11 mouse cellular contexts compared by ENCODE assay signal in genomic region chr5:123975668-123976180, GRCm38 (mm10). TPM values are rescaled to one million over a fixed set of nuclear protein-coding genes. Genes with fewer than 3 reads are reported as not detected.
DNase-seq lines count a peak whose midpoint lies in the region; ATAC-seq and TF ChIP-seq lines count a peak whose summit lies in the region.
"Had no signal": no experiment of that assay in that cellular context is flagged by ENCODE, and none has a peak within 500 bp of the region (broad histone marks: within the 10 kb centered on the region; RNA-seq: fewer than 3 reads in every experiment).

No protein-coding gene starts in this region.

- H3K9me3 ChIP-seq in heart, embryonic 16.5 days (replicated peaks; ENCODE audit: control insufficient read depth, low read length), result no peaks in the 10 kb centered on the region
- no peaks in the 10 kb centered on the region for H3K9me3 ChIP-seq in kidney, postnatal 0 days (replicated peaks; ENCODE audit: low read length)
- H3K9me3 ChIP-seq: megakaryocyte, embryonic 14.5 days had no signal

- no peaks in the 10 kb centered on the region for H3K36me3 ChIP-seq in heart, embryonic 16.5 days (ENCODE audit: control insufficient read depth, insufficient read depth)
- no peaks in the 10 kb centered on the region for H3K36me3 ChIP-seq in kidney, postnatal 0 days (ENCODE audit: insufficient read depth, low read length)

- peaks cover 39% of the 10 kb centered on the region for H3K4me1 ChIP-seq in heart, embryonic 16.5 days (ENCODE audit: control insufficient read depth, insufficient read depth, low read length)
- peaks cover 23% of the 10 kb centered on the region; the same call in 1 of the 2 replicates for H3K4me1 ChIP-seq in kidney, postnatal 0 days (replicated peaks; ENCODE audit: insufficient read depth, low read length)
- H3K4me1 ChIP-seq in cerebellum, adult 2 months (ENCODE audit: control insufficient read depth, insufficient read depth, low read length), result peaks cover 17% of the 10 kb centered on the region

- ATAC-seq in heart, embryonic 16.5 days (replicated peaks; ENCODE audit: extremely low read depth, insufficient read depth, low FRiP score), result no peak
- no peak; the same call in 1 of the 2 replicates for ATAC-seq in kidney, postnatal 0 days (replicated peaks; ENCODE audit: low FRiP score, low read depth)
- ATAC-seq: inflammation-experienced regulatory T-cells, adult 6 months had no signal

- H3K27ac ChIP-seq in heart, embryonic 16.5 days (ENCODE audit: low read length), result peak overlapping the region; percentile 40
- H3K27ac ChIP-seq in kidney, postnatal 0 days, result peak overlapping the region; percentile 86
- H3K27ac ChIP-seq in cerebellum, adult 2 months (ENCODE audit: insufficient read depth, low read length), result no peak overlapping the region

- no peak for TF ChIP-seq POLR2A in cerebellum, adult 2 months (IDR thresholded peaks at IDR 0.05; ENCODE audit: borderline replicate concordance, insufficient read depth, low read length)

- H3K4me2 ChIP-seq in heart, embryonic 16.5 days (ENCODE audit: low read depth, low read length), result peak overlapping the region; percentile 93
- peak overlapping the region; percentile 92 for H3K4me2 ChIP-seq in kidney, postnatal 0 days (ENCODE audit: low read length)

- DNase-seq in heart, adult 8-10 months (ENCODE audit: low spot score), result no peak
- DNase-seq in MN1 (ENCODE audit: low spot score), result peak; percentile 72
- peak; percentile 38 for DNase-seq in kidney, postnatal 0 days (ENCODE audit: low spot score)
- DNase-seq in lung, postnatal 25 days (ENCODE audit: low spot score), result peak; percentile 79
- DNase-seq in testis, postnatal 10 days (ENCODE audit: low spot score), result no peak
- DNase-seq in right cerebral cortex, postnatal 36 days (ENCODE audit: low spot score in 2 of 2), result no peak
- DNase-seq in cerebellum, adult 2 months, result no peak
- DNase-seq: retina, postnatal 1 day had no signal

- no peak for TF ChIP-seq CTCF in kidney, postnatal 0 days (IDR thresholded peaks at IDR 0.05; ENCODE audit: low read depth)
- TF ChIP-seq CTCF in cerebellum, adult 2 months (IDR thresholded peaks at IDR 0.05; ENCODE audit: borderline replicate concordance, insufficient read depth, low read depth, low read length), result no peak

- WGBS in heart, embryonic 16.5 days, result 34% methylated on average over 6 of the region's 6 CpGs
- 53% methylated on average over 6 of the region's 6 CpGs for WGBS in kidney, postnatal 0 days
- WGBS in cerebellum, adult 2 months, result 53% methylated on average over 6 of the region's 6 CpGs

- no peak overlapping the region for H3K4me3 ChIP-seq in heart, embryonic 16.5 days (ENCODE audit: low read length)
- H3K4me3 ChIP-seq in kidney, postnatal 0 days (replicated peaks; ENCODE audit: low read depth, low read length), result no peak overlapping the region
- H3K4me3 ChIP-seq in cerebellum, adult 2 months (replicated peaks; ENCODE audit: insufficient read depth, low read depth, low read length), result no peak overlapping the region
- H3K4me3 ChIP-seq: megakaryocyte, embryonic 14.5 days had no signal

- peaks cover 12% of the 10 kb centered on the region for H3K27me3 ChIP-seq in heart, embryonic 16.5 days (ENCODE audit: control insufficient read depth, insufficient read depth, low read length)
- no peaks in the 10 kb centered on the region for H3K27me3 ChIP-seq in kidney, postnatal 0 days (ENCODE audit: insufficient read depth, low read length)
- H3K27me3 ChIP-seq in cerebellum, adult 2 months (ENCODE audit: control insufficient read depth, insufficient read depth, low read length), result no peaks in the 10 kb centered on the region

- H3K9ac ChIP-seq in heart, embryonic 16.5 days (ENCODE audit: low read length), result peak overlapping the region; percentile 49; the same call in 1 of the 2 replicates
- 0 out of 2 replicates have a peak overlapping the region, but pooled peaks have one; percentile 15 for H3K9ac ChIP-seq in kidney, postnatal 0 days (ENCODE audit: low read depth, low read length)

RNA-seq across cellular contexts. Expression of gene Hip1r, which starts 2.3 kb away (rescaled TPM):
- 11.2 and 11.7 TPM in 2 replicates for polyA plus RNA-seq in heart, embryonic 16.5 days (2015; fragmentation: Nextera tagmentation; extraction: Ambion mirVana)
- total RNA-seq in heart, adult 8-10 months (2022), result 10 to 100 TPM; 11.5 to 15.5 (median 13.7) TPM
- polyA plus RNA-seq in kidney, postnatal 0 days (2015; fragmentation: Nextera tagmentation; extraction: Ambion mirVana), result 24.8 and 28.4 TPM in 2 replicates
- polyA plus RNA-seq in cerebellum, adult 2 months (2012; rRNA removed), result 41.8 and 42.4 TPM in 2 replicates

RNA-seq across cellular contexts. Expression of gene Ccdc62, which starts 45.2 kb away (rescaled TPM):
- polyA plus RNA-seq in heart, embryonic 16.5 days (2015; fragmentation: Nextera tagmentation; extraction: Ambion mirVana), result 4.4 and 6.3 TPM in 2 replicates
- 1 to 10 TPM in 3 of 4 experiments, under 1 TPM in 1; 0.60 to 3.8 (median 2.0) TPM for total RNA-seq in heart, adult 8-10 months (2022)
- 6.4 and 7.1 TPM in 2 replicates for polyA plus RNA-seq in kidney, postnatal 0 days (2015; fragmentation: Nextera tagmentation; extraction: Ambion mirVana)
- 4.6 and 5.8 TPM in 2 replicates for polyA plus RNA-seq in cerebellum, adult 2 months (2012; rRNA removed)

RNA-seq across cellular contexts. Expression of gene Gm43518, which starts 48.5 kb away (rescaled TPM):
- polyA plus RNA-seq in heart, embryonic 16.5 days (2015; fragmentation: Nextera tagmentation; extraction: Ambion mirVana), result 1.8 and 2.9 TPM in 2 replicates
- total RNA-seq in heart, adult 8-10 months (2022), result under 1 TPM in 1 of 4 experiments, not detected in 3; 0.92 TPM
- 1.0 and 1.6 TPM in 2 replicates for polyA plus RNA-seq in kidney, postnatal 0 days (2015; fragmentation: Nextera tagmentation; extraction: Ambion mirVana)
- 0.67 and 1.5 TPM in 2 replicates for polyA plus RNA-seq in cerebellum, adult 2 months (2012; rRNA removed)

RNA-seq across cellular contexts. Expression of gene Vps37b, which starts 56.3 kb away (rescaled TPM):
- polyA plus RNA-seq in heart, embryonic 16.5 days (2015; fragmentation: Nextera tagmentation; extraction: Ambion mirVana), result 58.7 and 61.4 TPM in 2 replicates
- 10 to 100 TPM; 13.7 to 24.0 (median 16.5) TPM for total RNA-seq in heart, adult 8-10 months (2022)
- 30.7 and 31.7 TPM in 2 replicates for polyA plus RNA-seq in kidney, postnatal 0 days (2015; fragmentation: Nextera tagmentation; extraction: Ambion mirVana)
- 41.7 and 47.5 TPM in 2 replicates for polyA plus RNA-seq in cerebellum, adult 2 months (2012; rRNA removed)

Comparison
In these comparisons a context has a peak if more than half of its experiments do, and no peak if none do; other contexts are left out.
1. DNase-seq: peak in MN1 (single experiment), kidney, postnatal 0 days (single experiment) and lung, postnatal 25 days (single experiment); none in heart, adult 8-10 months (single experiment), testis, postnatal 10 days (single experiment), right cerebral cortex, postnatal 36 days (0 of 2) and cerebellum, adult 2 months (0 of 2).